ENCODE assay signal across 13 mouse cellular contexts in genomic region chr5:138694036-138694435, GRCm38 (mm10).
A peak's percentile ranks its signal among the peaks of the same experiment; 100 is the strongest.
DNase-seq lines count a peak whose midpoint lies in the region; ATAC-seq and TF ChIP-seq lines count a peak whose summit lies in the region.
"Had no signal": no experiment of that assay in that cellular context is flagged by ENCODE, and none has a peak within 500 bp of the region (broad histone marks: within the 10 kb centered on the region; RNA-seq: fewer than 3 reads in every experiment).

No protein-coding gene starts in this region.

- H3K27ac ChIP-seq in ES-E14 (ENCODE audit: insufficient read depth, low read depth, low read length, poor library complexity, severe bottlenecking) = peak overlapping the region; percentile 34
- H3K27ac ChIP-seq in embryonic facial prominence, embryonic 15.5 days (replicated peaks) = no peak overlapping the region; the same call in 1 of the 2 replicates
- H3K27ac ChIP-seq in hindbrain, embryonic 16.5 days (ENCODE audit: low read depth, low read length) = no peak overlapping the region

- no peak overlapping the region for H3ac ChIP-seq in myocyte (ENCODE audit: control insufficient read depth, insufficient read length)

- peak; percentile 34 for TF ChIP-seq POLR2A in myocyte (IDR thresholded peaks at IDR 0.05; ENCODE audit: insufficient read length, low read depth)

- H3K9ac ChIP-seq in ES-E14 (ENCODE audit: insufficient read depth, low read depth, low read length, poor library complexity, severe bottlenecking) = no peak overlapping the region
- H3K9ac ChIP-seq in embryonic facial prominence, embryonic 15.5 days = no peak overlapping the region
- no peak overlapping the region for H3K9ac ChIP-seq in hindbrain, embryonic 16.5 days (ENCODE audit: low read depth, low read length)

- H3K36me3 ChIP-seq in ES-E14 (ENCODE audit: control insufficient read depth, insufficient read depth, low read length, poor library complexity, severe bottlenecking) (no peaks in the 10 kb centered on the region), myocyte (ENCODE audit: control insufficient read depth, insufficient read depth) (no peaks in the 10 kb centered on the region)
- no peaks in the 10 kb centered on the region for H3K36me3 ChIP-seq in embryonic facial prominence, embryonic 15.5 days
- H3K36me3 ChIP-seq in hindbrain, embryonic 16.5 days (ENCODE audit: control insufficient read depth, insufficient read depth, low read length) = no peaks in the 10 kb centered on the region

- WGBS in embryonic facial prominence, embryonic 15.5 days = 46% methylated on average over 2 of the region's 2 CpGs
- WGBS in hindbrain, embryonic 16.5 days = 61% methylated on average over 2 of the region's 2 CpGs

- in situ Hi-C loops in ES-E14 (cut with MboI; ENCODE audit: low sequenced_read_pairs in 2 of 2, unreplicated experiment in 2 of 2) = no loop called here

- ATAC-seq in frontal cortex, adult (ENCODE audit: low TSS enrichment) = peak; percentile 41; the same call in 1 of the 2 replicates
- peak; percentile 54; the same call in 1 of the 2 replicates for ATAC-seq in embryonic facial prominence, embryonic 15.5 days (ENCODE audit: insufficient number of reproducible peaks, low FRiP score, low TSS enrichment, low read depth)
- ATAC-seq in hindbrain, embryonic 16.5 days = no peak
- ATAC-seq: forebrain, embryonic 14.5 days; intestine, postnatal 0 days had no signal

- H3K4me1 ChIP-seq in ES-E14 (ENCODE audit: control insufficient read depth in 2 of 2, insufficient read depth in 2 of 2, low read length in 2 of 2, poor library complexity in 1 of 2) = peaks cover 0 to 14% of the 10 kb centered on the region in 2 experiments; a peak in 2 of 4 replicates
- 0 out of 2 replicates have a peak, but pooled peaks cover 3% of the 10 kb centered on the region for H3K4me1 ChIP-seq in embryonic facial prominence, embryonic 15.5 days
- no peaks in the 10 kb centered on the region for H3K4me1 ChIP-seq in hindbrain, embryonic 16.5 days (ENCODE audit: control insufficient read depth, insufficient read depth, low read depth, low read length)

- H3K4me3 ChIP-seq in ES-E14 (ENCODE audit: insufficient read depth in 1 of 2, low read depth in 1 of 2, low read length in 2 of 2, poor library complexity in 1 of 2, severe bottlenecking in 1 of 2) (no peak overlapping the region), myocyte (no peak overlapping the region)
- H3K4me3 ChIP-seq in embryonic facial prominence, embryonic 15.5 days (replicated peaks) = no peak overlapping the region
- H3K4me3 ChIP-seq in hindbrain, embryonic 16.5 days (ENCODE audit: low read length) = no peak overlapping the region

- no peaks in the 10 kb centered on the region for H3K9me3 ChIP-seq in ES-E14 (ENCODE audit: control insufficient read depth, insufficient read depth, low read depth, low read length)
- H3K9me3 ChIP-seq in embryonic facial prominence, embryonic 15.5 days (replicated peaks) = no peaks in the 10 kb centered on the region
- H3K9me3 ChIP-seq in hindbrain, embryonic 16.5 days (ENCODE audit: control insufficient read depth, low read length) = no peaks in the 10 kb centered on the region

- no peak overlapping the region for H3K4me2 ChIP-seq in embryonic facial prominence, embryonic 15.5 days (replicated peaks)
- peak overlapping the region; percentile 63 for H3K4me2 ChIP-seq in myocyte (ENCODE audit: low read depth)
- H3K4me2 ChIP-seq in hindbrain, embryonic 16.5 days (ENCODE audit: low read length) = no peak overlapping the region

- H3K79me2 ChIP-seq in myocyte (ENCODE audit: control insufficient read depth, insufficient read depth) = no peaks in the 10 kb centered on the region

- H3K27me3 ChIP-seq in embryonic facial prominence, embryonic 15.5 days = no peaks in the 10 kb centered on the region
- no peaks in the 10 kb centered on the region for H3K27me3 ChIP-seq in myocyte (ENCODE audit: control insufficient read depth, insufficient read depth, insufficient read length)
- H3K27me3 ChIP-seq in hindbrain, embryonic 16.5 days (replicated peaks; ENCODE audit: control insufficient read depth, insufficient read depth, low read length) = no peaks in the 10 kb centered on the region

- no peak for DNase-seq in frontal cortex, postnatal 10 days (ENCODE audit: low spot score in 2 of 2)
- DNase-seq in ES-E14 (ENCODE audit: low read depth, low spot score) = peak; percentile 51
- DNase-seq in testis, postnatal 14 days (ENCODE audit: low spot score) = no peak
- no peak for DNase-seq in natural killer cell, adult 2 months (ENCODE audit: low spot score in 2 of 2)
- DNase-seq: adrenal gland, adult 2 months; cerebellum, postnatal 10 days; kidney, postnatal 25 days had no signal

TF ChIP-seq in ES-E14, 5 proteins besides CTCF, POLR2A, EP300 and RAD21:
- TF ChIP-seq CHD2 (IDR thresholded peaks at IDR 0.05; ENCODE audit: low read depth, low read length) (no peak), ZC3H11A (IDR thresholded peaks at IDR 0.05; ENCODE audit: borderline replicate concordance, low read depth, low read length) (no peak), MAFK (IDR thresholded peaks at IDR 0.05; ENCODE audit: insufficient read depth, low read depth, low read length) (no peak), HCFC1 (IDR thresholded peaks at IDR 0.05; ENCODE audit: borderline replicate concordance, insufficient read depth, low read length) (no peak), ZNF384 (IDR thresholded peaks at IDR 0.05; ENCODE audit: low read depth, low read length) (no peak)
TF ChIP-seq in ES-E14: peak in this region for 0.

TF ChIP-seq in myocyte, 11 proteins besides CTCF, POLR2A, EP300 and RAD21:
- TF ChIP-seq MYOD1 (IDR thresholded peaks at IDR 0.05; ENCODE audit: control insufficient read depth in 1 of 3, insufficient read length in 2 of 3, low read depth in 2 of 3) (peak; percentile 97 to 99 (median 99)), POLR2AphosphoS2 (IDR thresholded peaks at IDR 0.05; ENCODE audit: insufficient read length, low read depth) (no peak), TCF12 (IDR thresholded peaks at IDR 0.05; ENCODE audit: insufficient read depth, poor library complexity, severe bottlenecking) (peak; percentile 92), MAX (IDR thresholded peaks at IDR 0.05; ENCODE audit: low read depth) (no peak), MYOG (IDR thresholded peaks at IDR 0.05; ENCODE audit: control insufficient read depth in 1 of 3, insufficient read depth in 1 of 3, insufficient read length in 2 of 3, low read depth in 2 of 3) (peak; percentile 20 to 73 (median 53)), TCF3 (IDR thresholded peaks at IDR 0.05; ENCODE audit: insufficient read length, low read depth) (peak; percentile 46), SRF (IDR thresholded peaks at IDR 0.05; ENCODE audit: control insufficient read depth, insufficient read length, low read depth) (no peak), USF1 (IDR thresholded peaks at IDR 0.05; ENCODE audit: low read depth) (no peak)
